Mouse (Mus musculus): ENCODE measurements at regions not wholly inside any gene's neighbourhood (a gene's known extent, or its start where the extent isn't known, plus 50 kb on each side); places are given as distances from the start of the nearest gene placed in this dataset.

DNA sequence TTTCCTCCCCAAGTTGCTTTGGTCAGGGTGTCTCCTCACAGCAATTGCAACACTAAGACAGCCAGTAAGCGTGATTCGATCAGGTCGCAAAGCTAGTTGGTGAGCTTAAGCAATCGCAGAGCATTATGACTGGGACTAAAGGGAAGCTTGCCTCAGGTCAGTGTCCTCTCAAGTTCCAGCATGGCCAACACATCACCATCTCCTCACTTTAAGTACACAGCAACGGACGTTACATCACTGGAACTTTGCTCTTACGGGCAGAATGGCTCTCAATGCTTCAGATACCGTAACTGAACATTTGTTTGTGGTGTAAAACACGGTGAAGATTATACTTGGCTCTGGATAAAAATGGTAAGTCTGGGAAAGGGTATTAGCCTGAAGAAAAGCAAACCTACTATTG is 106.7 kb downstream of the Sptssa start:
- ATAC-seq (ENCODE audit: insufficient number of reproducible peaks, insufficient read depth, low FRiP score, low read depth) = no peak
- H3K36me3 ChIP-seq (ENCODE audit: control insufficient read depth, insufficient read depth, low read length) = no peaks in the 10 kb centered on the region
- no peaks in the 10 kb centered on the region for H3K9me3 ChIP-seq (ENCODE audit: control insufficient read depth, low read depth, low read length)
- no peak overlapping the region for H3K27ac ChIP-seq (ENCODE audit: low read length)
- WGBS = 85% methylated on average over 9 of the region's 9 CpGs
- no peak overlapping the region for H3K4me2 ChIP-seq (replicated peaks; ENCODE audit: low read depth, low read length)
- no peak overlapping the region for H3K4me3 ChIP-seq (ENCODE audit: low read depth, low read length)
- no peaks in the 10 kb centered on the region for H3K4me1 ChIP-seq (ENCODE audit: control insufficient read depth, insufficient read depth, low read length)
- H3K27me3 ChIP-seq (ENCODE audit: control insufficient read depth, insufficient read depth, low read length) = no peaks in the 10 kb centered on the region
- no peak overlapping the region for H3K9ac ChIP-seq (replicated peaks; ENCODE audit: low read depth, low read length)

DNA sequence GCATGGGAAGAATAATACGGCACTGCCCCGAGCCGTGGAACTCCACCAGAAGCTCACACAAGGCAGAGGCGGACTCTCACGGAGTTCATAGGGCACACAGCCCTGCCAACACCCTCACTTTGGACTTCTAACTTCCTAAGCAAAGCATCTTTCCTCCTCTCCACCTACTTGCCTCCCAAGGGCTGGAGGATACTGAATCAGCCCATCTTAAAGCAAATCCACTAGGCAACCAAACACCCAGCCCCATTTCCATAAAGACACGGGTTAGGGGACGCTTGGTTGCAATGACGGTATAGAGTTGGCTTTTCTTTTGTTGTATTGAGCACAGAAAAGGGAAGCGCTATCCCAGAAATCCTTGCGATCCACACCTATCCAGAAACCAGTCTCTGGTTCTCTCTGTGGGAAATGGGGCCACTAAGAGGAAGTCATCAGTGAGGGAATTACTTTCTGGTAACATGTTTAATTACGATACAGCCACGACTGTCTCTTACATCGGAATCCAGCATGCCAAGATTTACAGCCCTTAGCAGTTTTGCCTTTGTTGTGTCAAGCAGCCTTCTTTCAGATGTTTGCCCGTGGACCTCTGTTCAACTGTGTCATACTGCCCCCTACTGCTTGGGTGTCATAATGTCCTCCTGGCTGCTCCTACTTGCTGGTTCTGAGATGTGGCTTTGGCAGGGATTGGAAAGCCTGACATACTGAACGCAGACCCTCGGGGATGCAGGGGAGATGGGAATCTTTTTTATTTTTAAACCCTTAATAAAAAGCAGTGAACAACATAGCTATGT is 110.4 kb downstream of the Sptssa start:
- no peak overlapping the region for H3K4me3 ChIP-seq (ENCODE audit: low read depth, low read length)
- H3K4me1 ChIP-seq (ENCODE audit: control insufficient read depth, insufficient read depth, low read length) = no peaks in the 10 kb centered on the region
- WGBS = 40% methylated on average over 16 of the region's 16 CpGs
- H3K9me3 ChIP-seq (ENCODE audit: control insufficient read depth, low read depth, low read length) = no peaks in the 10 kb centered on the region
- 0 out of 2 replicates have a peak, but pooled peaks have one; percentile 56 for ATAC-seq (ENCODE audit: insufficient number of reproducible peaks, insufficient read depth, low FRiP score, low read depth)
- H3K27me3 ChIP-seq (ENCODE audit: control insufficient read depth, insufficient read depth, low read length) = no peaks in the 10 kb centered on the region
- H3K9ac ChIP-seq (replicated peaks; ENCODE audit: low read depth, low read length) = no peak overlapping the region
- no peaks in the 10 kb centered on the region for H3K36me3 ChIP-seq (ENCODE audit: control insufficient read depth, insufficient read depth, low read length)
- no peak overlapping the region for H3K27ac ChIP-seq (ENCODE audit: low read length)
- 0 out of 2 replicates have a peak overlapping the region, but pooled peaks have one; percentile 4 for H3K4me2 ChIP-seq (replicated peaks; ENCODE audit: low read depth, low read length)

DNA sequence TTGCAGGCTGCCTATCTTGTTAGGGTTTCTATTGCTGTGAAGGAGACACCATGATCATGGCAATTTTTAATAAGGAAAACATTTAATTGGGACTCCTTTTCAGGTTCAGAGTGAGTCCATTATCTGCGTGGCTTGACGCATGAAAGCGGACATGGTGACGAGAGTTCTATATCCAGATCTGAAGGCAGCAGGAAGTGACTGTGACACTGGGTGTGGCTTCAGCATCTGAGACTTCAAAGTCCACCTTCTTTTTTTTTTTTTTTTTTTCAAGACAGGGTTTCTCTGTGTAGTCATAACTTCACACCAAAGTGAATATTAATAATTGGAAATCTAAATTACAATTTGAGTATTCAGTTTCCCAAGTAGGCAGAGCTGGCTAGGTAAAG is 118.1 kb downstream of the Sptssa start:
- H3K4me1 ChIP-seq (ENCODE audit: control insufficient read depth, insufficient read depth, low read length) = peaks cover 8% of the 10 kb centered on the region; the same call in 1 of the 2 replicates
- no peaks in the 10 kb centered on the region for H3K9me3 ChIP-seq (ENCODE audit: control insufficient read depth, low read depth, low read length)
- no peak overlapping the region for H3K4me2 ChIP-seq (replicated peaks; ENCODE audit: low read depth, low read length)
- no peaks in the 10 kb centered on the region for H3K27me3 ChIP-seq (ENCODE audit: control insufficient read depth, insufficient read depth, low read length)
- H3K9ac ChIP-seq (replicated peaks; ENCODE audit: low read depth, low read length) = no peak overlapping the region
- no peak overlapping the region for H3K4me3 ChIP-seq (ENCODE audit: low read depth, low read length)
- peak overlapping the region; percentile 72; the same call in 1 of the 2 replicates for H3K27ac ChIP-seq (ENCODE audit: low read length)
- ATAC-seq (ENCODE audit: insufficient number of reproducible peaks, insufficient read depth, low FRiP score, low read depth) = no peak
- 82% methylated on average over 4 of the region's 4 CpGs for WGBS
- H3K36me3 ChIP-seq (ENCODE audit: control insufficient read depth, insufficient read depth, low read length) = no peaks in the 10 kb centered on the region

DNA sequence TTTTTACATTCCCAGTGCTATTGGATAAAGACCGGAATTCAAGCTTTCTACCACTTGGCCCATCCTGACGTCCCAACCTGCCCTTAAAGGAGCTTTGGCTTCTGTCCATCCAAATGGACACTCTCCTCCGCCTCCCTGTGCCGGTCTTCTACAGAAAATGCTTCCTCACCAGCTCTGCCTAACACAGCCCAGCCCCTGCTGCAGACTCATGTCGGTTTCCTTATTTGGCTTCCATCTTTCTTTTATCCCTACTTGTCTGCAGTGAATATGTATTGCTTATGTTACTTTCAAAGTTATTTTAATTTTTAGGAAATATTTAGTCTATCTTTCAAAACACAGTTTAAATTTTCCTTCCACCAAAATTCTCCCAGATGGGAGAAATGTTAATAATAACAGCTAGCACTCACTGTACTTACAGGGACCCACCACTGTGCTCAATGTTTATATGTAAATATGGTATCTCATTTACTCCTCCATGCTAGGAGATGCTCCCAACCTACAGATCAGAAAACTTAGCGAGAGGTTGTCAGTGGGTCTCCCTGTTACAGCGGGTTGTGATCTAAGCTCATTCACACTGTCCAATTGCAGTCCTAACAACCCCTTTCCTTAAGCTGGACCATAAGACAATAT is 118.6 kb downstream of the Sptssa start:
- H3K36me3 ChIP-seq (ENCODE audit: control insufficient read depth, insufficient read depth, low read length) = no peaks in the 10 kb centered on the region
- peaks cover 8% of the 10 kb centered on the region; the same call in 1 of the 2 replicates for H3K4me1 ChIP-seq (ENCODE audit: control insufficient read depth, insufficient read depth, low read length)
- H3K4me3 ChIP-seq (ENCODE audit: low read depth, low read length) = no peak overlapping the region
- no peak overlapping the region for H3K9ac ChIP-seq (replicated peaks; ENCODE audit: low read depth, low read length)
- peak; percentile 69; the same call in 1 of the 2 replicates for ATAC-seq (ENCODE audit: insufficient number of reproducible peaks, insufficient read depth, low FRiP score, low read depth)
- no peaks in the 10 kb centered on the region for H3K27me3 ChIP-seq (ENCODE audit: control insufficient read depth, insufficient read depth, low read length)
- 58% methylated on average over 7 of the region's 7 CpGs for WGBS
- H3K27ac ChIP-seq (ENCODE audit: low read length) = peak overlapping the region; percentile 86
- H3K9me3 ChIP-seq (ENCODE audit: control insufficient read depth, low read depth, low read length) = no peaks in the 10 kb centered on the region
- H3K4me2 ChIP-seq (replicated peaks; ENCODE audit: low read depth, low read length) = no peak overlapping the region

DNA sequence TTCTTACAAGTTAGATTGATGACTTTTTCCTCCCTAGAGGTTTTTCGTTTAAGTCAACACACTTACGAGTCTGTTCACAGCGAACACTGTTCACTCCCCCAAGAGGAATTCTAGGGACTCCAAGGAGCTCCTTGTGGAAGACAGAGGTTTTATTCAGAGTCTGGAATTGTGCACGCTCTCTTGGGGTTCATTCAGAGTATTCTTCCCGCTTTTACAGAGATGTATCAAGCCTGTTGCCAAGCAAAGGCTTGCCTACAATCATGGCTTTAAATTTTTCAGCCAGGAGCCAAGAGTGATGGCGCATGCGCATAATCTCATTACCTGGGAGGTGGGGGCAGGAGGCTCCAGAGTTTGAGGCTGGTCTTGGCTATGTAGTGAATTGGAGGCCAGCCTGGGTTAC is 119.4 kb downstream of the Sptssa start:
- no peaks in the 10 kb centered on the region for H3K9me3 ChIP-seq (ENCODE audit: control insufficient read depth, low read depth, low read length)
- peak; percentile 28; the same call in 1 of the 2 replicates for ATAC-seq (ENCODE audit: insufficient number of reproducible peaks, insufficient read depth, low FRiP score, low read depth)
- peaks cover 8% of the 10 kb centered on the region; the same call in 1 of the 2 replicates for H3K4me1 ChIP-seq (ENCODE audit: control insufficient read depth, insufficient read depth, low read length)
- no peak overlapping the region for H3K9ac ChIP-seq (replicated peaks; ENCODE audit: low read depth, low read length)
- H3K4me3 ChIP-seq (ENCODE audit: low read depth, low read length) = no peak overlapping the region
- H3K27ac ChIP-seq (ENCODE audit: low read length) = peak overlapping the region; percentile 86
- no peaks in the 10 kb centered on the region for H3K36me3 ChIP-seq (ENCODE audit: control insufficient read depth, insufficient read depth, low read length)
- no peaks in the 10 kb centered on the region for H3K27me3 ChIP-seq (ENCODE audit: control insufficient read depth, insufficient read depth, low read length)
- H3K4me2 ChIP-seq (replicated peaks; ENCODE audit: low read depth, low read length) = no peak overlapping the region
- 50% methylated on average over 7 of the region's 7 CpGs for WGBS

DNA sequence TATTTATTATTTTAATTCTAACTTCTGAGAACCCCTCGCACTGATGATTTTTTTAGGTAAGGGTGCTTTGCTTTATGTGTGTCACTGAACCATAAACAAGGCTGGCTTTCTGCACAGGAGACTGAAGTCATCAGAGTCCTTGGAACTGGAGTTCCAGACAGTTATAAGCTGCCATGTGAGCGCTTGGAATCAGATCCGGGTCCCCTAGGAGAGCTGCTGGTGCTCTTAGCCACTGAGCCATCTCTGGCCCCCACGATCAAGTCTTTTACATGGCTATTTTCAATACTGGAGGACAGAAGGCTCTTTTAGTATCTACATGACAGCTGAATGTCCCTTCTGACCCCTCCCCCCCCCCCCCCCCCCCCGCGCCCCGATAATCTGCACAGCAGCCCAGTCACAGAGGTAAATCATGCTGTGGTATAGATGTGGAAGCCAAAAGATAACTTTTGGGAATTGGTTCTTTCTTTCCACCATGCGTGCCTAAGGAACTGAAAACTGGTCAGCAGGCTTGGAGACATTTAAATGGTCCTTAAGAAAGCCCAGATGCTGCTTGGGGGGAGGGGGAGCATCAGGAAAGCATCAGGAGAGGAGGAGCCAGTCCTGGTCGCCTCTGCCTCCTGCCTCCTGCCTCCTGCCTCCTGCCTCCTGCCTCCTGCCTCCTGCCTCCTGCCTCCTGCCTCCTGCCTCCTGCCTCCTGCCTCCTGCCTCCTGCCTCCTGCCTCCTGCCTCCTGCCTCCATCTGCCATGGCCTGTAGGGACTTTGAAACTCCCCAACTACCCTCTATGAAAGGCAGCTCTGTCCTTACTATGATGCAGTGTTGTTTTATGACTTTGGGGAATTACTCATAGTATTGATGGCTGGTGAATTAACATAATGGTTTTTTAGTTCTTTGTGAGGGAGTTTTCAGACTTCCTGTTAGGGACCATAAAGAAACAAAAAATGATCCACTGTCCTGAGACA is 120.5 kb downstream of the Sptssa start:
- Histone ChIP-seq H3K27ac (ENCODE audit: low read length) (peak overlapping the region; percentile 86), H3K36me3 (ENCODE audit: control insufficient read depth, insufficient read depth, low read length) (no peaks in the 10 kb centered on the region), H3K4me3 (ENCODE audit: low read depth, low read length) (no peak overlapping the region), H3K4me2 (replicated peaks; ENCODE audit: low read depth, low read length) (no peak overlapping the region), H3K9me3 (ENCODE audit: control insufficient read depth, low read depth, low read length) (no peaks in the 10 kb centered on the region), H3K4me1 (ENCODE audit: control insufficient read depth, insufficient read depth, low read length) (peaks cover 8% of the 10 kb centered on the region; the same call in 1 of the 2 replicates), H3K27me3 (ENCODE audit: control insufficient read depth, insufficient read depth, low read length) (no peaks in the 10 kb centered on the region), H3K9ac (replicated peaks; ENCODE audit: low read depth, low read length) (no peak overlapping the region)
- ATAC-seq (ENCODE audit: insufficient number of reproducible peaks, insufficient read depth, low FRiP score, low read depth) = no peak
- 58% methylated on average over 7 of the region's 9 CpGs for WGBS

DNA sequence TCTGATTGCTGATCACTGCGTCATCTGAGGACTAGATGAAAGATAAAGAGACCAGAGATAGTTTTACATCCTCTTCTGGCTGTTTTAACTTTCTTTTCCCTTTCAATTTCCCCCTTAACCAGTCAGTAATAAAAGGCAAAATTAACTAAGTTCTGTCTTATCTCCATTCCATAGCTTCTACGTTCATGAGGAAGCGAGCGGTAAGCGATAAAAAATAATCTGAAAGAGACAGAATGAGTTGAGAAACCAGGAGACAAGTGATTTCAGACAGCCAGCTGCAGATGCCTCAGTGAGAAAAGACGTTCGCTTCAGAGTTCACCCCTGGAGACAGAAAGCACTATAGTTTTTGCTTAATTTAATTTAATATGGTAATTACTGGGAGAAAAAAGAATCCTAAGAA is 121.5 kb downstream of the Sptssa start:
- Histone ChIP-seq H3K36me3 (ENCODE audit: control insufficient read depth, insufficient read depth, low read length) (no peaks in the 10 kb centered on the region), H3K4me2 (replicated peaks; ENCODE audit: low read depth, low read length) (no peak overlapping the region), H3K4me3 (ENCODE audit: low read depth, low read length) (no peak overlapping the region), H3K27ac (ENCODE audit: low read length) (no peak overlapping the region), H3K4me1 (ENCODE audit: control insufficient read depth, insufficient read depth, low read length) (peaks cover 8% of the 10 kb centered on the region; the same call in 1 of the 2 replicates), H3K27me3 (ENCODE audit: control insufficient read depth, insufficient read depth, low read length) (no peaks in the 10 kb centered on the region), H3K9me3 (ENCODE audit: control insufficient read depth, low read depth, low read length) (no peaks in the 10 kb centered on the region), H3K9ac (replicated peaks; ENCODE audit: low read depth, low read length) (no peak overlapping the region)
- WGBS = 60% methylated on average over 7 of the region's 7 CpGs
- no peak for ATAC-seq (ENCODE audit: insufficient number of reproducible peaks, insufficient read depth, low FRiP score, low read depth)

DNA sequence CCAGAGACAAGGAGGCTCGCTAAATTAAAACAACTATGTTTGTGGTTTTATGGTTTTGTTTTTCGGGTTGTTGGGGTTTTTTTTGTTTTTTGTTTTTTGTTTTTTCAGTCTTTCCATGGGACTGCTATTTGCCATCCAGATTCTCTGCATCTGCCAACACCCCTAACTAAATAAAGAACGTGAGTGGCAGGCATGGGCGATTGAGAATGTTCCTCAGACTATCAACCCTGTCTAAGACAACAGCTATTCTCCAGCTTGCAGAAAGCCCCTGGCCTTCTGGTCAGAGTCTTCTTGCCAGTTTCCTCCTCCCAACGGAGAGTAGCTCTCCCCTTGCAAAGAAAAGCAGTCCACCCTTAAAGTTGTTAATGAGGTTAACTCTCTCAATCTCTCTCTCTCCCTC is 123.2 kb downstream of the Sptssa start:
- no peak overlapping the region for H3K9ac ChIP-seq (replicated peaks; ENCODE audit: low read depth, low read length)
- H3K4me2 ChIP-seq (replicated peaks; ENCODE audit: low read depth, low read length) = no peak overlapping the region
- 57% methylated on average over 5 of the region's 5 CpGs for WGBS
- H3K4me1 ChIP-seq (ENCODE audit: control insufficient read depth, insufficient read depth, low read length) = peaks cover 8% of the 10 kb centered on the region; the same call in 1 of the 2 replicates
- H3K27me3 ChIP-seq (ENCODE audit: control insufficient read depth, insufficient read depth, low read length) = no peaks in the 10 kb centered on the region
- no peak overlapping the region for H3K27ac ChIP-seq (ENCODE audit: low read length)
- ATAC-seq (ENCODE audit: insufficient number of reproducible peaks, insufficient read depth, low FRiP score, low read depth) = no peak
- no peaks in the 10 kb centered on the region for H3K36me3 ChIP-seq (ENCODE audit: control insufficient read depth, insufficient read depth, low read length)
- H3K9me3 ChIP-seq (ENCODE audit: control insufficient read depth, low read depth, low read length) = no peaks in the 10 kb centered on the region
- H3K4me3 ChIP-seq (ENCODE audit: low read depth, low read length) = no peak overlapping the region
